Mouse (Mus musculus): ENCODE measurements at regions not wholly inside any gene's neighbourhood (a gene's known extent, or its start where the extent isn't known, plus 50 kb on each side); places are given as distances from the start of the nearest gene placed in this dataset.
A peak's percentile ranks its signal among the peaks of the same experiment; 100 is the strongest.

GRCm38 (mm10) chr14:55168336-55168909 is 51.7 kb upstream of the Jph4 start:
- Histone ChIP-seq H3K9me3 (replicated peaks) (no peaks in the 10 kb centered on the region), H3K27me3 (0 out of 2 replicates have a peak, but pooled peaks cover 9% of the 10 kb centered on the region), H3K4me1 (peaks cover 24% of the 10 kb centered on the region), H3K4me2 (no peak overlapping the region), H3K4me3 (replicated peaks) (no peak overlapping the region), H3K9ac (no peak overlapping the region), H3K36me3 (no peaks in the 10 kb centered on the region), H3K27ac (no peak overlapping the region)
- ATAC-seq (replicated peaks; ENCODE audit: low FRiP score) = no peak
- WGBS = 23% methylated on average over 12 of the region's 12 CpGs

DNA sequence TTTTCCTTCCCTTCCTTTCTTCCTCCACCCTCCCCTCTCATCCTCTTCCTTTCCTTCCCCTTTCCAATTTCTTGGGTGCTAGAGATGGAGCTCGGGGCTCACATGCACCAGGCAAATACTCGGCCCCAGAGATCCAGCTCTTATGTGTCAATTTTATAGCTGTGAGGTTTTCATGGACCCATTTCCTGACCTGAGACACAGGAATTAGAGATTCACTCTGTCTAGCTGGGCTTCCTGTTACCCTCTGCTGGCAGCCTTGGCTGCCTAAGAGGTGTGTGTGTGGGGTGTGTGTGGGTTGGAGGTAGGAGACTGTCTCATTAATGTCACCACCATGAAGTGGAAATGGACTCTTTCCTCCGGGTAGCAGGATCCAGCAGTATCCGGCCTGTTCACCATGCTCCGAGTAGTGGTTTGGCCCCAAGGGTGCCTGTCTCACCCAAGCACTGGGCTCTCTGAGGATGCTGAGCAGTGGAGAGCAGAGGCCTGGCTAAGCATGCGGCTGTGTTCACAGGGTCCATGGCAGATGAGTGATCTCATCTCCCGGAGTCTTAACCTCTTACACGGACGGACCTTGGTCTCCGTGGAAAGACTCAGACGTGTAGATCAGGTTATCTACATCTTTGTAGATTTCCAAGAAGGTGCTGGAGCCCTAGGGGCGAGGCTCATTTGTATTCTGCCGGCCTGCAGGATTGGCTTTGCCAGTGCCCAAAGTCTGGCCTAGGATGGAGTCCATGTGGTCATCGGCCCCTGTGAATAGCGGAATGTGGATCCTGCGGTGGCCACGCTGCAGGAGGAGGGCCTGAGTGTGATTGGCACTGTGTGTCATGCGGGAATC is 52.5 kb upstream of the Jph4 start:
- Histone ChIP-seq H3K4me3 (replicated peaks) (no peak overlapping the region), H3K27me3 (0 out of 2 replicates have a peak, but pooled peaks cover 9% of the 10 kb centered on the region), H3K27ac (no peak overlapping the region), H3K4me2 (no peak overlapping the region), H3K36me3 (no peaks in the 10 kb centered on the region), H3K9me3 (replicated peaks) (no peaks in the 10 kb centered on the region), H3K4me1 (peaks cover 19% of the 10 kb centered on the region), H3K9ac (no peak overlapping the region)
- no peak for ATAC-seq (replicated peaks; ENCODE audit: low FRiP score)
- WGBS = 89% methylated on average over 18 of the region's 18 CpGs

- H3K4me1 ChIP-seq = peaks cover 14% of the 10 kb centered on the region
- H3K4me3 ChIP-seq (replicated peaks) = no peak overlapping the region
- no peak overlapping the region for H3K9ac ChIP-seq
- WGBS = 97% methylated on average over 9 of the region's 9 CpGs
- ATAC-seq (replicated peaks; ENCODE audit: low FRiP score) = no peak
- H3K27ac ChIP-seq = no peak overlapping the region
- no peaks in the 10 kb centered on the region for H3K36me3 ChIP-seq
- H3K4me2 ChIP-seq = no peak overlapping the region
- H3K9me3 ChIP-seq (replicated peaks) = no peaks in the 10 kb centered on the region
- 0 out of 2 replicates have a peak, but pooled peaks cover 9% of the 10 kb centered on the region for H3K27me3 ChIP-seq
Observed at GRCm38 (mm10) chr14:55169856-55170117, 52.0 kb upstream of the Dhrs2 start.

GRCm38 (mm10) chr14:55171311-55172049 is 50.3 kb upstream of the Dhrs2 start:
- Histone ChIP-seq H3K27ac (0 out of 2 replicates have a peak overlapping the region, but pooled peaks have one; percentile 27), H3K9ac (no peak overlapping the region), H3K4me3 (replicated peaks) (no peak overlapping the region), H3K4me2 (no peak overlapping the region), H3K9me3 (replicated peaks) (no peaks in the 10 kb centered on the region), H3K4me1 (peaks cover 9% of the 10 kb centered on the region; the same call in 1 of the 2 replicates), H3K36me3 (no peaks in the 10 kb centered on the region), H3K27me3 (0 out of 2 replicates have a peak, but pooled peaks cover 9% of the 10 kb centered on the region)
- no peak for ATAC-seq (replicated peaks; ENCODE audit: low FRiP score)
- WGBS = 54% methylated on average over 7 of the region's 7 CpGs
